Mouse (Mus musculus) kidney, embryonic 14.5 days (tissue): ENCODE results near the gene Tns1. TPM values are rescaled to one million over a fixed set of nuclear protein-coding genes. Genes with fewer than 3 reads are reported as not detected.

Experiments
- ATAC-seq: fragments of 200-750 bp; cut with Nextera tagmentation; 2 replicates; pipeline ENCODE4 v1.8.0; 2017; ENCODE audit warnings: moderate number of reproducible peaks, mild to moderate bottlenecking, moderate TSS enrichment, moderate library complexity; ENCODE audit not compliant: low FRiP score, low TSS enrichment
- H3K27ac ChIP-seq: fragments of 300-500 bp; sonication (generic); 2 replicates; pipeline ENCODE4 v1.5.1; 2014; ENCODE audit warnings: low read depth, mild to moderate bottlenecking, low read length, moderate library complexity, mixed read lengths
- H3K27me3 ChIP-seq: fragments of 300-500 bp; sonication (generic); 2 replicates; pipeline ENCODE4 v1.6.1; 2014; ENCODE audit warnings: mild to moderate bottlenecking, low read length; ENCODE audit not compliant: control insufficient read depth, insufficient read depth
- H3K36me3 ChIP-seq: fragments of 300-500 bp; sonication (generic); 2 replicates; pipeline ENCODE4 v1.6.1; 2014; ENCODE audit warnings: low read length, mixed read lengths; ENCODE audit not compliant: control insufficient read depth, insufficient read depth
- H3K4me1 ChIP-seq: fragments of 300-500 bp; sonication (generic); 2 replicates; pipeline ENCODE4 v1.6.1; 2014; ENCODE audit warnings: low read length, mixed read lengths; ENCODE audit not compliant: control insufficient read depth, insufficient read depth
- H3K4me2 ChIP-seq: fragments of 300-500 bp; sonication (generic); replicated peaks from 2 replicates; pipeline ENCODE4 v1.6.1; 2014; ENCODE audit warnings: low read depth, mild to moderate bottlenecking, low read length
- H3K4me3 ChIP-seq: fragments of 300-500 bp; sonication (generic); 2 replicates; pipeline ENCODE4 v1.5.1; 2014; ENCODE audit warnings: mild to moderate bottlenecking, low read length
- H3K9ac ChIP-seq: fragments of 300-500 bp; sonication (generic); 2 replicates; pipeline ENCODE4 v1.6.1; 2014; ENCODE audit warnings: low read depth, mild to moderate bottlenecking, low read length, moderate library complexity
- H3K9me3 ChIP-seq: fragments of 300-500 bp; sonication (generic); 2 replicates; pipeline ENCODE4 v1.6.1; 2016; ENCODE audit warnings: low read length; ENCODE audit not compliant: control insufficient read depth
- WGBS: fragments of 180-500 bp; shearing (Covaris S2); extraction: QIAGEN DNeasy Blood & Tissue Kit; methylation state at CpG from one replicate; pipeline ENCODE4 v1.1.7; 2014; 5-methylcytosine and 5-hydroxymethylcytosine counted together
- polyA plus RNA-seq: library from polyadenylated mRNA; unstranded; fragments of >200 nt; fragmentation: Nextera tagmentation; extraction: Ambion mirVana; gene quantifications from 2 replicates; pipeline ENCODE4 v1.2.1, GENCODE M21; 2014

The Tns1 gene
- polyA plus RNA-seq, 1 experiment from 2014 or later, result 59.2 TPM

GRCm38 (mm10) chr1:74111696-74112030, 12.6 kb downstream of the Tns1 start:
- peak; percentile 52; the same call in 1 of the 2 replicates for ATAC-seq
- H3K27ac ChIP-seq, result no peak overlapping the region
- no peaks in the 10 kb centered on the region for H3K36me3 ChIP-seq
- 28% methylated on average over 6 of the region's 6 CpGs for WGBS
- no peak overlapping the region for H3K4me2 ChIP-seq
- H3K27me3 ChIP-seq, result no peaks in the 10 kb centered on the region
- H3K9ac ChIP-seq, result no peak overlapping the region
- peaks cover 27% of the 10 kb centered on the region for H3K4me1 ChIP-seq
- H3K4me3 ChIP-seq, result no peak overlapping the region
- no peaks in the 10 kb centered on the region for H3K9me3 ChIP-seq

- H3K27ac ChIP-seq, result no peak overlapping the region; the same call in 1 of the 2 replicates
- no peaks in the 10 kb centered on the region for H3K9me3 ChIP-seq
- no peak overlapping the region for H3K4me3 ChIP-seq
- peaks cover 27% of the 10 kb centered on the region for H3K4me1 ChIP-seq
- H3K36me3 ChIP-seq, result no peaks in the 10 kb centered on the region
- 17% methylated on average over 8 of the region's 8 CpGs for WGBS
- H3K4me2 ChIP-seq, result no peak overlapping the region
- H3K27me3 ChIP-seq, result no peaks in the 10 kb centered on the region
- peak; percentile 58; the same call in 1 of the 2 replicates for ATAC-seq
- no peak overlapping the region for H3K9ac ChIP-seq
Measured at GRCm38 (mm10) chr1:74110932-74111695, 13.1 kb downstream of the Tns1 start.

GRCm38 (mm10) chr1:74109670-74110069, 14.6 kb downstream of the Tns1 start:
- ATAC-seq, result no peak
- H3K9me3 ChIP-seq, result no peaks in the 10 kb centered on the region
- peaks cover 27% of the 10 kb centered on the region for H3K4me1 ChIP-seq
- H3K27ac ChIP-seq, result no peak overlapping the region
- H3K27me3 ChIP-seq, result no peaks in the 10 kb centered on the region
- no peak overlapping the region for H3K4me2 ChIP-seq
- H3K9ac ChIP-seq, result no peak overlapping the region
- no peak overlapping the region for H3K4me3 ChIP-seq
- H3K36me3 ChIP-seq, result no peaks in the 10 kb centered on the region
- 74% methylated on average over 2 of the region's 2 CpGs for WGBS

GRCm38 (mm10) chr1:74107931-74108618, 16.2 kb downstream of the Tns1 start:
- WGBS, result 71% methylated on average over 4 of the region's 5 CpGs
- Histone ChIP-seq H3K4me1 (peaks cover 40% of the 10 kb centered on the region), H3K9ac (no peak overlapping the region), H3K36me3 (no peaks in the 10 kb centered on the region), H3K27me3 (no peaks in the 10 kb centered on the region), H3K4me3 (no peak overlapping the region), H3K9me3 (no peaks in the 10 kb centered on the region), H3K27ac (no peak overlapping the region), H3K4me2 (no peak overlapping the region)
- ATAC-seq, result no peak

- ATAC-seq, result no peak
- Histone ChIP-seq H3K36me3 (no peaks in the 10 kb centered on the region), H3K4me2 (no peak overlapping the region), H3K4me3 (no peak overlapping the region), H3K9ac (no peak overlapping the region), H3K9me3 (no peaks in the 10 kb centered on the region), H3K27me3 (no peaks in the 10 kb centered on the region), H3K27ac (no peak overlapping the region), H3K4me1 (peaks cover 34% of the 10 kb centered on the region)
- 65% methylated on average over 6 of the region's 6 CpGs for WGBS
Measured at GRCm38 (mm10) chr1:74106214-74106613, 18.0 kb downstream of the Tns1 start.

GRCm38 (mm10) chr1:74105660-74106059, 18.6 kb downstream of the Tns1 start:
- no peaks in the 10 kb centered on the region for H3K36me3 ChIP-seq
- no peak overlapping the region for H3K27ac ChIP-seq
- ATAC-seq, result no peak
- no peak overlapping the region for H3K4me3 ChIP-seq
- H3K27me3 ChIP-seq, result no peaks in the 10 kb centered on the region
- no peak overlapping the region for H3K4me2 ChIP-seq
- peaks cover 28% of the 10 kb centered on the region for H3K4me1 ChIP-seq
- no peak overlapping the region for H3K9ac ChIP-seq
- WGBS, result 87% methylated on average over 4 of the region's 4 CpGs
- no peaks in the 10 kb centered on the region for H3K9me3 ChIP-seq

- H3K36me3 ChIP-seq, result no peaks in the 10 kb centered on the region
- H3K27me3 ChIP-seq, result 0 out of 2 replicates have a peak, but pooled peaks cover 4% of the 10 kb centered on the region
- peak; percentile 36; the same call in 1 of the 2 replicates for ATAC-seq
- peaks cover 37% of the 10 kb centered on the region for H3K4me1 ChIP-seq
- no peak overlapping the region for H3K4me3 ChIP-seq
- H3K4me2 ChIP-seq, result no peak overlapping the region
- peak overlapping the region; percentile 55 for H3K27ac ChIP-seq
- H3K9ac ChIP-seq, result no peak overlapping the region
- no peaks in the 10 kb centered on the region for H3K9me3 ChIP-seq
- 21% methylated on average over 6 of the region's 6 CpGs for WGBS
Measured at GRCm38 (mm10) chr1:74103654-74104353, 20.4 kb downstream of the Tns1 start.

- peaks cover 4% of the 10 kb centered on the region; the same call in 1 of the 2 replicates for H3K27me3 ChIP-seq
- peak overlapping the region; percentile 92 for H3K4me2 ChIP-seq
- ATAC-seq, result peak; percentile 58
- H3K4me3 ChIP-seq, result peak overlapping the region; percentile 52
- peaks cover 48% of the 10 kb centered on the region for H3K4me1 ChIP-seq
- no peaks in the 10 kb centered on the region for H3K36me3 ChIP-seq
- peak overlapping the region; percentile 62 for H3K9ac ChIP-seq
- peak overlapping the region; percentile 56; the same call in 1 of the 2 replicates for H3K27ac ChIP-seq
- WGBS, result 2% methylated on average over 10 of the region's 14 CpGs
- no peaks in the 10 kb centered on the region for H3K9me3 ChIP-seq
Measured at GRCm38 (mm10) chr1:74099001-74099435, 25.2 kb downstream of the Tns1 start.
